Mouse (Mus musculus): ENCODE data around the gene Hba-x. TPM values are rescaled to one million over a fixed set of nuclear protein-coding genes. Genes with fewer than 3 reads are reported as not detected.

Hba-x gene
- not detected for polyA plus RNA-seq (2017; shearing (Covaris generic))

GRCm38 (mm10) chr11:32276347-32276746 lies at the start of gene Hba-x:
TSS of gene Hba-x (plus strand) at chr11:32276400.

GRCm38 (mm10) chr11:32267188-32267884 lies 8.9 kb upstream of the Hba-x start, which contains the start of gene Nprl3:
TSS of gene Nprl3 (minus strand) at chr11:32267707.

GRCm38 (mm10) chr11:32283091-32283777 lies 7.0 kb downstream of the Hba-x start, which contains the start of gene Hba-a1:
TSS of gene Hba-a1 (plus strand) at chr11:32283511.

DNA sequence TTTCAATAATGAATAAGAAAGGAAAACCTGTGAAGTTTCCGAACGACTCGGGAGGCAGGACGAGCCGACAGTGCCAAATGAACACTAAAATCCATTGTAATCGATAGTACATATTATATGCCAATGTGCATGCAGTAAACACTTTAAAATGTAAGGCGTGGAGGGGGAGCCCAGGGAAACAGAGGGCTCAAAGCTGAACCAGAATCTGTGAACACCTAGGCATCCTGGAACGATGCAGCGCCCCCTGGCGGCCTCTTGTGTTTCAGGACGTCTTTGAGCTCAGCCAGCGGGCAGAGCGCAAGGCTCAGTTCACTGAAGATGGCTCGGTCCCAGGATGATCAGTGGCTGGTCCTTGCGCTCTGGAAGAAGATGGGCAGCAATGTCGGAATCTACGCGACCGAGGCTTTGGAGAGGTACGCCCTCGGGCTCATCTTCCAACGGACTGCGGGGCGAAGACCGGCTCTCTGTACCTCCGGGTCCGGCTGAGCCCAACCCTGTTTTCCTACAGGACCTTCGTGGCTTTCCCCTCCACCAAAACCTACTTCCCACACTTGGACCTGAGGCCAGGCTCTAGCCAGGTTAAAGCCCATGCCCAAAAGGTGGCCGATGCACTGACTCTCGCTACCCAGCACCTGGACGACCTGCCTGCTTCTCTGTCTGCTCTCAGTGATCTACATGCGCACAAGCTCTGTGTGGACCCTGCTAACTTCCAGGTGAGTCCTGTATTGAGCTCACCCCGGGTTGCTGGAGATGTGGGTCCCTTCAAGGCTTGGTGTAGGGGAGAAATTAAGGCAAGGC lies 10.7 kb downstream of the Hba-x start, which contains the start of gene Hbq1b:
TSS of gene Hbq1b (plus strand) at position 271 of the 798 bp plus-strand sequence.

GRCm38 (mm10) chr11:32296203-32296602 lies 20.0 kb downstream of the Hba-x start, which contains the start of gene Hba-a2:
TSS of gene Hba-a2 (plus strand) at chr11:32296489.

GRCm38 (mm10) chr11:32299865-32300264 lies 23.7 kb downstream of the Hba-x start, which contains the start of gene Hbq1a:
TSS of gene Hbq1a (plus strand) at chr11:32300069.

Other genes with a start within 250 kb of the Hba-x start
- 0.30 TPM for gene Il9r, start 76.1 kb upstream of the Hba-x start, polyA plus RNA-seq (2017; shearing (Covaris generic))
- 16.8 TPM for gene Snrnp25, start 71.0 kb upstream of the Hba-x start, polyA plus RNA-seq (2017; shearing (Covaris generic))
- not detected for gene Rhbdf1, start 54.1 kb upstream of the Hba-x start, polyA plus RNA-seq (2017; shearing (Covaris generic))
- gene Mpg, start 49.9 kb upstream of the Hba-x start, polyA plus RNA-seq (2017; shearing (Covaris generic)), result 14.4 TPM
- 42.3 TPM for gene Nprl3, start 8.7 kb upstream of the Hba-x start, polyA plus RNA-seq (2017; shearing (Covaris generic))
- gene Hba-a1, start 7.1 kb downstream of the Hba-x start, polyA plus RNA-seq (2017; shearing (Covaris generic)), result not detected
- gene Hbq1b, start 10.6 kb downstream of the Hba-x start, polyA plus RNA-seq (2017; shearing (Covaris generic)), result not detected
- gene Hba-a2, start 20.1 kb downstream of the Hba-x start, polyA plus RNA-seq (2017; shearing (Covaris generic)), result 0.73 TPM
- gene Hbq1a, start 23.7 kb downstream of the Hba-x start, polyA plus RNA-seq (2017; shearing (Covaris generic)), result not detected
- 0.72 TPM for gene Sh3pxd2b, start 71.4 kb downstream of the Hba-x start, polyA plus RNA-seq (2017; shearing (Covaris generic))
- gene Ubtd2, start 179.0 kb downstream of the Hba-x start, polyA plus RNA-seq (2017; shearing (Covaris generic)), result 7.6 TPM